Mouse (Mus musculus) right cerebral cortex, adult 2 months (tissue): Measurements from ENCODE around the gene S100a10.

Source experiments
- DNase-seq, 2 experiments: peaks; one replicate each; pipeline ENCODE4 v3.0.0; 2021 to 2022; ENCODE audit warnings: low spot score in 2 of 2

S100a10 gene

GRCm38 (mm10) chr3:93547749-93548540 is 6.9 kb upstream of the S100a10 start:
- no peak for DNase-seq

DNA sequence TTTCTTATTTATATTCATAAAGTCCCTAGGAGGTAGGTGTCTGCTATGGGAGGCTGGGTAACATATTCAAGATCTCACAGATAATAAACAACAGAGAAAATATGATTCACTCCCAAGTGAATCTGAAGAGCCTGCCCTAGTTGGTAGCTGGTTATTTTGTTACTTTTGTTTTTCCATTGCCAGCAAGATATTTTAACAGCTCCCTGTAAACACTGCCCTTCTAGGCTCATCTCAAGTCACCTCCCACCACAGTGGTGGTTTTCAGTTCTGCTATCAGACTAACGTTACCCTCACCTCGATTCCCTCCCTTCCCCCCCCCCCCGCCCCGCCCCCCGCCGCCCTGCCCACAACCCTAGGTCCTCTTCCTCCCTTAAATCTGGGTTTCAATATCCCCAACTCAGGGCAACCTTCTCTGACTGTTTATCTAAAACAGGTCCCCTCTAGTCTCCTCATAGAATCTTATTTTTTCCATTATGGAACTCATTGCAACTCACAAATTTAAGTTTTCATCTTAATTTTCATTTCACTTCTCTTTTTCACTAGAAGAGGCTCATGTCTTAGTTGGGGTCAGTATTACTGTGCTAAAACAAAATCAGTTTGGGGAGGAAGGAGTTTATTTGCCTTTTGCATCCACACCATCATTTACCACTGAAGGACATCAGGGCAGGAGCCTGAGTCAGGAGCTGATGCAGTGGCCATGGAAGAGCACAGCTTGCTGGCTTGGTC is 6.2 kb upstream of the S100a10 start:
- no peak for DNase-seq

GRCm38 (mm10) chr3:93549986-93550385 is 4.9 kb upstream of the S100a10 start:
- DNase-seq, result no peak

GRCm38 (mm10) chr3:93551950-93552901 is 2.7 kb upstream of the S100a10 start:
- DNase-seq, result no peak

- no peak for DNase-seq
Observed at GRCm38 (mm10) chr3:93553311-93553710, 1.6 kb upstream of the S100a10 start.

DNA sequence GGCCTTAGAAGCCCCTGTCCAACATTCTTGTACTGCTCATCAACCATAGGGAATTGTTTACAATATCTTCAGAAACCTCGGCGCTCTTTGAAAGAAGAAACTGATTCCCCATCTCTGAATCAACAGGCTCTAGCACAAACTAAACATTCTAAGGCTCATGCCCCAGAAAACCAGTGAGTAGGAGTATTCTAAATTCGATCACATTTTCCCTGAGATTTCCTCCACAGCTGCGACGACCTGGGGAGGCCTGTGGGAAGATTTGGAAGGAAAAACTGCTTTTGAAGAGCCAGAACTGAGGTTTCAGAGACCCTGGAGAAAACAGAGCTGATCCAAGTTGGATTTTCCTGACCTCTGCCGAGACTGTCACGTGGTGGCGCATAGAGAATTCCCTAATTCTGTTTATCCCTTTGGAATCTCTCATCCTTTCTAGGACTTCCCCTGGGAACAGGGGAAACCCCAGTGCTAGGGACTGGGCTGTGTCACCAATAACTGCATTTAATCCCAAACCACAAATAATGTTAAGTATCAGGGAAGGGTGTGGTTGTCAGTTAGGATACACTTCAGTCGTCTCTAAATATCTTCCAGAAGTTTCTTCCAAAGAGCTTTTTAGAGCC is 1.0 kb upstream of the S100a10 start:
- DNase-seq, result peak; percentile 13 to 17

GRCm38 (mm10) chr3:93554379-93554980 is 400 bp upstream of the S100a10 start:
- DNase-seq, result no peak

GRCm38 (mm10) chr3:93555878-93556254 is 986 bp downstream of the S100a10 start:
- DNase-seq, result peak; percentile 14 to 15

DNA sequence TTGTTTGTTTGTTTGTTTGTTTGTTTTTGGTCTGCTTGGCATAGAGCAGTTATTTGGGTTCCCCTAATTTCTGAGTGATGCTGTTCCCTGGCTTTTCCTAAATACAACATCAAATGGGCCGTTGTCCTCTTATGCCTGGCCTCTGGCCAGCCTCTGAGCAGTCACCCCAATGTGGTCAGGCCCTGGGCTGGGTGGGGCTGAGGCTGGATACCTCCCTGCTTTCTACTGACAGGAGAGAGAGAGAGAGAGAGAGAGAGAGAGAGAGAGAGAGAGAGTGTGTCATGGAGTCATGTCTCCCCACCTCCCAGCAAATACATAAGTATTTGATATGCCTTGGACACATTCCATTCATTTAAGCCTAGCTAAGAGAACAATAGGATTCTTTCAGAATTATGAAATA is 1.7 kb downstream of the S100a10 start:
- no peak for DNase-seq

GRCm38 (mm10) chr3:93557471-93557870 is 2.6 kb downstream of the S100a10 start:
- no peak for DNase-seq

DNA sequence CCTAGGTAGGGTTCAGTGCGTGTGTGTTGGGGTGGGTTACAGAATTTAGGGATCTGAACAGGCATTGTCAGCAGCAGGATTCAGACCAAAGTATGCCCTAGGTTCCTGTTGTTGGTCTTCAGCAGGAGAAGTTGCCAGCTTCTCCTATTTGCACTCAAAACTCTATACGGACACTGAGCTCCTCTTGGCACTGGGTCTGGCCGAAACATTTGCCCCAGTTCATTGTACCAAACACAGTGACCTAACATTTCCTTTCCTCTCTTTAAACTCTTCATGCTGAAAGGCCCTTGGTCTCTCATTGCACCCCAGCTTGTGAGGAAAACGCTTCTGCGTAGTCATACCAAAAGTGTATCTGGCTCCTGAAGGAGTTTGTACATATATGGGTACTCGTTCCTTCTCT is 5.1 kb downstream of the S100a10 start:
- no peak for DNase-seq

DNA sequence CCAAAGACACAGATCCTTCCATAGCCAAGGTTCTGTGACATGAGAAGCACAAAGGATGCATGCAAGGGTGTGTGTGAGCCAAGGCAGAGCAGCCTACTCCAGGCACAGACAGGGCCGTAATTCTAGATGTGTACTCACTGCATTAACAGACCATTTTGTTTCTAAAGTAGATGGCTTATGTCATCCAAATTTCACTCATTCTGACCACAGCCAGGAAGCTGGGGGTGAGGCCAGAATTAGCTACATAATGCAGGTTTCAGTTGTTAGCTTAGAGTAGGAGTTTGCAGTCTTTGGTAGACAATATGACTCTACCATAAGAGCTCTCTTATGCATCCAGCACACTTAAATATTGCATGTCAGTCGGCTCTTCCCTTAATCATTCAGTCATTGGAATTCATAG is 7.5 kb downstream of the S100a10 start:
- DNase-seq, result peak in 1 of 2 experiments; percentile 8

DNA sequence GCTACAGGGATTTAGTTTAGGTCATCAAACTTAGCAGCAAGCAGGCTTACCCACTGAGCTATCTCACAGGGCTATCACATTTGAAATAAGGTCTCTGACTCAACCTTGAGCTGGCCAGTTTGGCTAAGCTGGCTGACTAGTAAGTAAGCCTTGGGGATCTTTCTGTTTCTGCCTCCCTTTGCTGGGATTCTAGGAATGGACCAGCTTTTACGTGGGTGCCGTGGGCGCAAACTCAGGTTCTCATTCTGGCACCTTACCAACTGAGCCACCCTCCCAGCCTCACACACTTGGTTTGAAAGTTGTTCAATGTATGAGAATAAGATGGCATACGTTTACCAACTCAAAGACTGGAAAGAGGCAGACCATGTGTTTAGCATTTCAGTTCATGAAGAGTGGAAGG is 8.3 kb downstream of the S100a10 start:
- DNase-seq, result peak; percentile 20 to 49

- DNase-seq, result no peak
Observed at GRCm38 (mm10) chr3:93566892-93567291, 12.0 kb downstream of the S100a10 start.

DNA sequence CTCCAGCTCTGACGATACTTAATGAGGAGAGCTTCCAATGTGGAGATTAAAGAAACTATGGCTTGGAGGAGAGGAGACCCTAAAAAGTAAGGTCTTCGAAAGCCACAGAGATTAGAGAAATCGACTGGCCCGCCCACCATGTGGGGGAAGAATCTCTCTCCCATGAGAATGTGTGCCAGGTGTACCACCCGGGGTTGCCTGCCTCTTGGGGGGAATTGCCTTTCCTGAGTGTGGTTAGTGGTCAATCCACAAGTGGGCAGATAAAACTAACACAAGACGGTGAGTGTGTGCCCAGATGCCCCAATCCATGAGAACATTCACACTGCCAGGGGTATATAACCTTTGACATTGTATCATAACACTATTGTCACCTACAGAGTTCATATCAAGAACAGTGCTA is 12.8 kb downstream of the S100a10 start:
- DNase-seq, result no peak

DNA sequence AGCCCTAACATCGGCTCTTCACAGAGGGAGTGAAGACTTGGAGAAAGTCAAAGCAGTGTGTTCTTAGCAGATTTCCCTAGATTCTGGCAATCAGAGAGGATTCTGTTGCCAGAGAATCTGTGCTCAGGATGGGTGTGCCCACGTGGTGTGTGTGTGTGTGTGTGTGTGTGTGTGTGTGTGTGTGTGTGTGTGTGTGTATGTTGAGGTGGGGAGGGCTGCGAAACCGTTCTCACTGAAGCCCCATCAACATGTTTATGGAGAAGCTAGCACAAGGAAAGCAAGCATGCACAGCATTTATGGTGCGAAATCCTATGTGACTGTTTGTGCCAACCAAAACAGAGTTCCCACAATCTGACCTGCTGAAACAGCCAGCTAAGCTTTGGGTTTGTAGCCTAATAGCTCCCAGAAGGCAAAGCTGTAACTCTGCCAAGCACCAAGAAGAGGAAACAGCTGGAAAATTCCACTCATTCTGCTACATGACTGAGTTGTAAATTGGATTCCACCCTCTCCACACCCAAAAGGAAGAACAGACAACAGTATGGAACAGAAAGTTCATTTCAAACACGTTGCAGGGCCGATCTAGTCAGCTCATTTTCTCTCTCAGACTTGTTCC is 13.7 kb downstream of the S100a10 start:
- peak; percentile 30 to 42 for DNase-seq

GRCm38 (mm10) chr3:93569046-93569445 is 14.2 kb downstream of the S100a10 start:
- DNase-seq, result no peak

DNA sequence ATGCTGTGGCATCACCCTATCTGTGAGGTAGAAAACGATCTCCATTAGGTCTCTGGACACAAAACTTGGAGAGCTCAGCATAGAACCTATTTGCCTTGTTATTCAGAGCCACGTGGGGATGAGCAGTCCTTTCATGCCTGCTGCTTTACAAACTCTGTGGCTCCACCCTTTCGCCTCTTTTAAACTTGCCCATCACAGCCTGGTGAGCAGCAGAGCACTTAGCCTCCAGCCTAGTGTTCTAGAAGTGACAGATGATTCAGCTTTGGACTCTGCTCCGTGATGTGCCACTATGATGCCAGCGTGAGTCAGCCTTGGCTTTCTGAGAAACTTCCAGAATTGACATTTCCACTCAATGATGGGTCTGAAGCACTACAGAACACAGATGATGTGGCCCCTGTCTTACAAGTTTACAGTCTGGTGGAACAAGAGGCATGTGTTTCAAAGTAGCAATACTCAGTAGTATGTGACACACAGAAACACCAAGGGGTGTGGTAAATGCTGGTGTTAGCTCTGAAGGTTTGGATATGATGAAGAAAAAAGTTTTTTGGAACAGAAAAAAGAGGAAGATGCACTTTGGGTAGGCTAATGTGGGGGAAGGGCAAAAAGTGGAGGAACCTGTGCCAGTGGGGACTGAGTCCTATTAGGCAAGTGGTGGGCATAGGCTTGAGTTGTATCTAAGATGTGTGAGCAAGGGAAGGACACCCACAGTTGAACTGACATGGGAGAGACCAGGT is 17.3 kb downstream of the S100a10 start:
- DNase-seq, result no peak

DNA sequence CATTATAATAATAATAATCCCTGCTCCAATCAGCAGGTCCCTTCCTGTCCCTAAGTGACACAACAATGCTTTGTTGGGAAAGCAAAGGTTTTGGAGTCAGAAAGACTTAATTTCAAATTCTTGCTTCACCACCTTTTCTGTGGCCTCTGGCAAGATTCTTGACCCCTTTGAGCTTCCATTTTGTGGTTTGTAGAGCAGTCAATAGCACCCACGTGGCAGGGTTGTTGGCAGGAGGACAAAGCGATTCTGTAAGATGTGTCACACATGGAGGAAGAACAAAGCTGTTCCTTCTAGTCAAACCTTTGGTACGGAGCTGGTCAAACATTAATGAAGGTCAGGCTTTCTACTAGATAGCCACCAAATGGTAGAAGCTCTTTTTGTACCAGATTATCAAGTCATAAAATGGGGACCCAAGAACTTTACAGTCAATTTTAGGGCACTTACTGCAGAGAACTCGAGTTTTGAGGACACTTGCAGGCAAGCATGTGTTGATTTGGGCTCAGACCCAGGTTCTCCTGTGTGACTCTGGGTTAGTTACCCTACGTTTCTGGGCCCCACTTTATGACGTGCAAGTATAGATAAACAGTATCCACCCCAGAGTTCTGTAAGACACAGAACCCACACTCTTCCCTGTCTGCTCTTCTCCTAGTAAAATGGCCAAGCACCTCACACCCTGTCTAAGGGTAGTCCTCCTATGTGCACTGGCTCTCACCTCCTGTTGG is 24.6 kb downstream of the S100a10 start:
- no peak for DNase-seq

DNA sequence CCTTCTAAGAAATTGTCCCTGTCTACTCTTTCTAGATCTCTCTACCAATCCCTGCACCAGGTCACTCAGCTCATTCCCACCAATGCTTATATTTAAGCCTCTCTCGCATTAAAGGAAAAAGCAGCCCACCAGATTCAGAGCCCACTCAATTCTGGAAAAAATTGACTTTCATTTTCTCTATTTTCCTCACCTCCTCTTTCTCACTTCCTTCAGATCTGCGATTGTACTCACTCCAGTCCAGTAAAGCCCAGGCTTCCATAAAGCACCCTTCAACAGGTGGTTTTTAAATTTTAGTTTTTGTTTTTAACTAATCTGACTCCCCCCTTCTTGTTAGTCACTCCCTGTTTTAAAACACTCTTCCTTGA is 25.1 kb downstream of the S100a10 start:
- no peak for DNase-seq
